Mouse (Mus musculus) G1E-ER4 (cell line): ENCODE data around the gene Lrit2. TPM values are rescaled to one million over a fixed set of nuclear protein-coding genes. Genes with fewer than 3 reads are reported as not detected.

Source experiments
- GATA1 ChIP-seq: IDR thresholded peaks from one replicate; pipeline ENCODE4 v1.8.0; 2012; ENCODE audit warnings: low read length, inconsistent platforms
- polyA plus RNA-seq: library from polyadenylated mRNA; stranded (reverse); fragments of >175 nt; gene quantifications from 2 replicates; pipeline ENCODE4 v1.2.3, GENCODE M21; 2012

Lrit2 gene
- polyA plus RNA-seq, result not detected in 2 replicates

GRCm38 (mm10) chr14:37067629-37068028, at the start of gene Lrit2:
Gene Lrit2 (plus strand): TSS chr14:37067929.
- no peak for TF ChIP-seq GATA1

DNA sequence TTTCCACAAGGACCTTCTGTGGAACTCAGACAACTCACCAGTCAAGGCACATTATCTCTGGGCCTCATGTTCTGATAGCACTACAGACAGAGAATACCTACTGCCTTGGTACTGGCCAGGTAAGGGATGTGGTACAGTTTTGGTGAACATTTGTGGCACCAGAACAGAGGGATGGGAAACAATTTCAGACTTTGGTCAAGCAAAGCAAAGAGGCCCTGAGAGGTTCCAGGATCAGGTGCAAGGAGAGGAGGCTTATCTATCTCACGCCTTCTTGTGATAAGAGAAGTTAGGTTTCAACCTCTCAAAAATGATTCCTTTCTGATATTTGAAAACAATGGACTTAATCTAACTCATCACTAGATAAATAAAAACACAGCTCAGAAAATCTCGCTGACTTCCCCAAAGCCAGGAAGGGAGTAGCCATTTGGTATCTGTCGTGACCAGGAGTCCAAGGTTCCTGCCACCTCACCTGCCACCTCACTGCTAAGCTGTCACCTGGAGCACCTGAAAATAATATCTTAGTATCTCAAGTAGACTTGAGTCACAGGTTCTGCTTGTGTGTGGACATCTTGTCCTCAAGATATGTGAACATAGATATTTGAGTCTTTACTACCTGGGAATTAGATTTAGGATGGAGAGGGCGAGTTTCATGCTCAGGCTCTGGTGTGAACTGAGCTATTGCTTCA, 40.3 kb upstream of the Lrit2 start:
- no peak for TF ChIP-seq GATA1

DNA sequence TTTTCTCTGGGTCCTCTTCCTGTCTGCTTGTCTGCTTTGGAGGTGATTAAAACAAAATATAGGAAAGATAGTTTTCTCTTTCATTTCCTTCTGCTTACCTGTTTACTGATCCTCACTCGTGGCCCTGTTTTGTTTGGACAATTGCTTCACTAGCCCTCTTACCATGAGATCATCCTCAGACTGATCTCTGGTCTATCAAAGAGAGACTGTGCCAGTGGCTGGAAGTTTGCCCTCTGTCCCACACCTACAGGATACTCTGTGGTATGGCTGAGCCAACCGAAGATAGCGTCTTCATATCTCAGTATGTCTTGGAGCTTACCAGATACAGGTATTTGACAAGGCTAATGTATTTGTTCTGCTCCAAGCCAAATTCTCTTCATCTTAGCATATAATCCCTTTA, 39.8 kb upstream of the Lrit2 start:
- no peak for TF ChIP-seq GATA1

DNA sequence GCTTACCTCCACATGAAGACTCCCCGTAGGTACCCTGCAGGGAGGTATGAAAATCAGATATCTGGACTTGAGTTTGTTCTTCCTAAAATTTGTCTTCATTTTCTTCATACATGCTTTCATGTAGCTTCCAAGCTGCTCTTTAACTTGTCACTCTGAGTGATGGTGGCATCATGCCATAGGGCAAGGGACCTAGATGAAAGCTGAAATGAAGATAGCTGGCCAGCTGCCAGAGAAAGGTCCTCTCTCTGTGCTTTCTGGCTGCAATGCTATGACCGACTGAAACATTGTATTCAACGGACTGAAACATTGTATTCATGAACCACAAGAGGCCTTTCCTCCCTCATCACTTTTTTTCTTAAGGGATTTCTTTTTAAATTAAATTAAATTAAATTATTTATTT, 39.2 kb upstream of the Lrit2 start:
- TF ChIP-seq GATA1, result no peak

- no peak for TF ChIP-seq GATA1
Measured at GRCm38 (mm10) chr14:37032481-37033104, 35.1 kb upstream of the Lrit2 start.

- no peak for TF ChIP-seq GATA1
Measured at GRCm38 (mm10) chr14:37033241-37033640, 34.5 kb upstream of the Lrit2 start.

DNA sequence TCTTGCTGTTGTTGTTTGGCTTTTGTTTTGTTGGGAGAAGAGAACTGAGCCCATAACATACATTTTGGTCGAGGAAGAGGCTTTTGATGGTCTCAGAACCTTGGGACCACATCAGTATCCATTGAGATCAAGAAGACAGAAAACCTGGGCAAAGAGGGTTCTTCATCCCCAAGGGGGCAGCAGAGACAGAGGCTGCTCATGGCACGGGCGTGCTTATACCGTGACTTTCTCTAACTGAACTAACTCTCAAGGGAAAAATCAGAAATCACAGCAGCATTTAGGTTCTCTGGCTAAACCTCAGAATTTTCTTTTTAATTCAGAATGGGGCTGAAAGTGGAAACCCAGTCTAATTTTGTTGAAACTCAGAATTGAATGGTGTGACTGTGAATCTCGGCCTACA, 33.3 kb upstream of the Lrit2 start:
- no peak for TF ChIP-seq GATA1

- TF ChIP-seq GATA1, result no peak
Measured at GRCm38 (mm10) chr14:37048914-37049410, 18.8 kb upstream of the Lrit2 start, which contains the start of gene Rgr. Gene Rgr (minus strand): TSS chr14:37048964.

DNA sequence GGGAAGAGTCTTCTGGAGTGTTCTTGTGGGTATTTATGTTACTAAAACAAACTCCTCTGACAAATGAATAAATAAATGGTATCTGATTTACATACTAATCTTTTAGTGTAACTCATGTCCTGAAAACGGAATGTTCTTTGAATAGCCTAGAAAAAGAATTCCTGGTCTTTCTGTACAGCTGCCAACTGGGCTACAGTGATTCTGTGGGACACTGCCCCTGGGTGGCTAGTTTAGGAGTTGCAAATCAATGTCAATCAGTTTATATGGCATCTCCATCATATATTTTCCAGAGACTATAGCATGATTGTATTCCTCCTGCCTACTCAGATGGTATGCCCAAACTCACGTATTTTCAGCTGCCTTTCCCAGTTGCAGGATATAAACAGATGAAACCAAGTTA, 2.9 kb upstream of the Lrit2 start:
- TF ChIP-seq GATA1, result no peak

- no peak for TF ChIP-seq GATA1
Measured at GRCm38 (mm10) chr14:37066636-37067035, 1.1 kb upstream of the Lrit2 start.

DNA sequence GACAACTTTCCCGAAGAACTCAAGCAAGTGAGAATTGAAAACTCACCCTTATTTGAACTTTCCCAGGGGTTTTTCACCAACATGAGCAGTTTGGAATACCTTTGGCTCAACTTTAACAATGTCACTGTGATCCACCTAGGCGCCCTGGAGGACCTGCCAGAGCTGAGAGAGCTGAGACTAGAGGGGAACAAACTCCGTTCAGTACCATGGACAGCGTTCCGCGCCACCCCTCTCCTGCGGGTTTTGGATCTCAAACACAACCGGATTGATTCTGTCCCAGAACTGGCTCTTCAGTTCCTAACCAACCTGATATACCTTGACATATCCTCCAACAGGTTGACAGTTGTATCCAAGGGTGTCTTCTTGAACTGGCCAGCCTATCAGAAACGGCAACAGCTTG, 787 bp downstream of the Lrit2 start:
- no peak for TF ChIP-seq GATA1

GRCm38 (mm10) chr14:37080724-37081123, 13.0 kb downstream of the Lrit2 start:
- TF ChIP-seq GATA1, result no peak

GRCm38 (mm10) chr14:37083755-37084154, 16.0 kb downstream of the Lrit2 start:
- TF ChIP-seq GATA1, result no peak

GRCm38 (mm10) chr14:37094436-37094835, 26.7 kb downstream of the Lrit2 start:
- no peak for TF ChIP-seq GATA1

GRCm38 (mm10) chr14:37095556-37095955, 27.8 kb downstream of the Lrit2 start:
- TF ChIP-seq GATA1, result no peak

DNA sequence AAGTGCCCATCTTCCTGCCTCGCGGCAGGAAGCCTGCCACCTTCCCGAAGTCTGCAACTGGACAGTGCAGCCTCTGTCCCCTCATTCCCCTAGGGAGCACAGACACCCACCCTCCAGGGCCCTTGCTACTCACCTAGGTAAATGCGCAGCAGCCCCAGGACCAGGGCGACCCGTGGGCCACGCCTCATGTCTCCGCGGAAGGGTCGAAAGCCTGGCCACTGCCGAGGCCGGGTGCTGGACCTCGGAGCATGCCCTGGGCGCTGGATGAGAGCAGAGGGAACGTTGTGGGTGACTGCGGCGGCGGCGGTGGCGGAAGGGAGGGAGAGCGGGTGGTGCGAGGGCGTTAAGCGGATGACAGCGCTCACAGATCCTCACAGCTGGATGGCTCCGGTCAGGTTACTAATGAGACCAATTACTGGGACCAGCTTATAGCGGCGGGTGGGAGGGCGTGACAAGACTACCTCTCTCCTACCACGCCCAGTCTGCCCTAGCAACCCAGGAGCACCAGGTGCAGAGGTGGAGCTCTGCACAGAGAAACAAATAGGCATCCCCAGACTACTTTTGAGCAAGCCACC, 30.3 kb downstream of the Lrit2 start, which contains the start of gene Cdhr1:
Cdhr1 (minus strand) TSS at position 392 of the 575 bp plus-strand sequence.
- no peak for TF ChIP-seq GATA1
